Mouse (Mus musculus): ENCODE measurements around the gene Arrdc5.

Gene Arrdc5

DNA sequence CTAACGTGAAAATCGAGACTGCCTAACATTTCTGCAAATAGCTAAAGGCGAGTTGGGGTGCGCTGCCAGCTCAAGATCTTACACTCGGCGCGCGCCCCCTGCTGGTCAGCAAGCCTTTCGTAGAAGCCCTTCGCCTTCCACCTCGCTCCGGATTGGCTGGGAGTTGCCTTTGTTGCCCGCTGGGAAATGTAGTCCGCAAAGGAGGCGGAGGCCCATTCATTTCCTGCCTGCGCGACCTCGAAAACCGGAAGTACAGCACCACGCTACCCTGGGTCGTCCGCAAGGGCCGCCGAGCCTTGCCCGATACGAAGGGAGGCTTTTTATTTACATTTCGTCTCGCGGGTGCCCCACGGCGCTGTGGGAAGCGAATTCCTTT, 44.2 kb downstream of the Arrdc5 start:
- DNase-seq (ENCODE audit: low spot score), result peak; percentile 91

GRCm38 (mm10) chr17:56255429-56255828, 44.7 kb downstream of the Arrdc5 start:
- no peak for DNase-seq (ENCODE audit: low spot score)

- DNase-seq (ENCODE audit: low spot score), result no peak
These were observed 45.4 kb downstream of the Arrdc5 start for GRCm38 (mm10) chr17:56254695-56255094.

DNA sequence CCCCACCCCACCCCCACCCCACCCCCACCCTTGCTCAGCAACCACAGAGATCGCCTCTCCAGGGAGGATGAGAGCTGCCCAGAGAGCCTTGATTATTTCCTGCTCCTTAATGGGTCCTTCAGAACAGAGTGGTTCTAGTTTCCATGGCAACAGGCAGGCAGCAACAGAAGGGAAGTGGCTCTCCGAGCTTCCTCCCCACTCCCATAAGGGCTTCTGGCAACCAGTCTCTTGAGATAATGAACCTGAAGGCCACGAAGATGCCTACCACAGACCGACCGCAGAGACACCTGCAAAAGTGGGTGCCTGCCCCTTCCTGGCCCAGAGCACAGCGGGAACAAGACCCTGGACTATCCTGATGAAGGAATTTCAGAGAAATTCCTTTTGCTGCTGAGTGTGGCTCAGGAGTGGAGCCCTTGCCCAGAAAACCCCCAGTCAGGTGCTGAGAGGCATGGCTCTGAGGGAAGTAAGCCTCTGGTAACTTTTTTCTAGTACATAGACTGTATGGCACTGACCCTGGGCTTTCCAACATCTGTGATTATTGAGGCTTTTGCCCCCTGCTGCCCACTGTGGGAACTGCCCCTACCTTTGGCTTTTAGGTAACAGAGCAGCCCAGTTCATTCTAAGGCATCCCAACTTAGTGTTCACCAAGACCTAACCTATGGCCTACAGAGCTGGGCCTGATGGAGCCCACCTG, 48.8 kb downstream of the Arrdc5 start:
- DNase-seq (ENCODE audit: low spot score), result no peak

GRCm38 (mm10) chr17:56245608-56246007, 54.5 kb downstream of the Arrdc5 start:
- DNase-seq (ENCODE audit: low spot score), result no peak
